Mouse (Mus musculus) gastrocnemius, postnatal 4 days (tissue): ENCODE measurements around the gene Plac9a. TPM values are rescaled to one million over a fixed set of nuclear protein-coding genes. Genes with fewer than 3 reads are reported as not detected.
A peak's percentile ranks its signal among the peaks of the same experiment; 100 is the strongest.
"Not testable (repeated sequence)": the region's sequence is repeated elsewhere in the genome, so short reads cannot be mapped to it uniquely, and the experiment has no call there.

Source experiments
- DNase-seq, 2 experiments: peaks; one replicate each; pipeline ENCODE4 v3.0.0; 2021 to 2022; ENCODE audit warnings: low spot score in 2 of 2, mixed read lengths in 2 of 2
- total RNA-seq, 2 experiments: library from RNA; stranded (reverse); gene quantifications; 2 replicates each; pipeline ENCODE4 v1.2.3; 2021

Gene Plac9a
- total RNA-seq, 2 experiments from 2014 or later: 4.3 to 18.1 TPM

DNA sequence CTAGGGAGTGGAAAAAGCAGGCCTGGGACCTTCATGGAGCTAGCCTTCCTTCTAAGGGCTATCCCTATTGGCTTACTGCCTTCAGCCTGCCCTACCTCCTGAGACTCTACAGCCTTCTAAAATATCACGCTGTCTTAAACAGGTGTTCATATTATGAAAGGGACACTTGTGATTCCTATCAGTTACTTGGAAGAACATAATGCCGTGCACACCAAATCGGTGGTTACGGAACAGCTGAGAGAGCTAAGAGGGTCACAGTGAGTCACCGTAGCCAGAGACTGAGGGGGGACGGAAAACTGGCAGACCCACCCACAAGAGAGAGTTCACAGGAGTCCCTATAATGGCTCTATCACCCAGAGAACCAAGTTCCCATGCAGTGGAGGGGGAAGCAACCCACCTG is 36.5 kb downstream of the Plac9a start:
- DNase-seq: no peak

DNA sequence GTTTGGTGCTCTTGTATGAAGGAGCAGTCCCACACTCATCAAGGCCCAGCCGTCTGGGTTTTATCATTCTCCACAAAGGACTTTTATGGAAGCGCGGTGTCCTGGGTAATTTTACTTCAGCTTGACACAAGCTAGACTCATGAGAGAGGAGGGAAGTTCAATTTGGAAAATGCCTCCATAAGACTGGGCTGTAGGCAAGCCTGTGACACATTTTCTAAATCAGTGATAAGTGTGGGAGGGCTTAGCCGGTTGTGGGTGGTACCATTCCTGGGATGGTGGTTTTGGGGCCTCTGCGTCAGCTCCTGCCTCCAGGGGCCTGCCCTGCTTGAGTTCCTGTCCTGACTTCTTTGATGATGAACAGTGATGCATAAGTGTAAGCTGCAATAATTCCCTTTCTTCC is 37.6 kb downstream of the Plac9a start:
- DNase-seq: no peak

DNA sequence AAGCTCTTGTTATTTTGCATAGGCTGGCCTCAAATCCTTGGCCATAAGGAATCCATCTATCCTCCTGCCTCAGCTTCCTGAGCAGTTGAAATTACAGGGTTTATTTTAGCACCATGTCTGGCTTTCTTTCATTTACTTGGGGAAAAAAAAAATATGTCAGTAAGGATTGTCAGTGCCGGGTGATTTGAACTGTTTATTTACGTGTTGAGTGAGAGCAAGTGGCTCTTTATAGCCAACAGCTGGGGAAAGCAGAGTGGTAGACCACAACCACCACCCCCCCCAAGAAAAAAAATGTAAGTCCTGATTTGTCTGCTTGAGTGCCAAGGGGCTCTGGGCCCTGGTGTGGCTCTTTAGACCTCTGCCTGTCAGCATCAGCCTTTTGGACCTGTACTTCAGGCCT is 39.2 kb downstream of the Plac9a start:
- DNase-seq: no peak

DNA sequence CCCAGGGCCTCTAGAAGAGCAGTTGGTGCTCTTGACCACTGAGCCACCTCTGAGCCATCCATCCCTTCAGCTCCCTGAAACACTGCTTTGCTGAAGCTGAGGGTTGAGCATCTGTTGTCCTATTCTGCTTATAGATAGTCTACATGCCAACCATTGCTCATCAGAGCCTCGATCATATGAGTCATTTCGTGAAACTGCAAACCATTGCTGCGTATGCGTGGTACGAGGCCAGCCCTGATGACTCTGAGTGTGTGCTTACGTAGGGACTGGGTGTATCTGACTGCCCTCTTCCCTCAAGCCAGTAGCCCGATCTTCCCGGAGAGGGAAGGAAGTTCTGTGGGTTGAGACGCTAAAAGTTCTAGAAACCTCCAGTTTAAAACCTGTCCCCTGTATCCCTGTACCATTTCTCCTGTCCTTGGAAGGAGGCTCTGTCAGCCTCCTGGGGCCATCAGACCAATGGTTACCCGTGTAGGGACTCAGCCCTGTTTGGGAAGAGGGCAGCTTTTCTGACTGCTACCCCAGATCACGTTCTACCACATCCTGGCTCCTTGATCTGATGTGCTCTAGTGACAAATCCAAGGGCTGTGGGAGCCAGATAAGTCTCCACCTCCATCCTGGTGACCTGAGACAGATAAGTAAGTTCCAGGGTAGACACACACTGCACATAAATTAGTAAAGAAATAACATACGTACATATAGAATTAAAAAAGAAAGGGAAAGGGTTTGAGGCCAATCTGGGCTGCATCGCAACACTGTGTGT is 40.9 kb downstream of the Plac9a start:
- DNase-seq: no peak

DNA sequence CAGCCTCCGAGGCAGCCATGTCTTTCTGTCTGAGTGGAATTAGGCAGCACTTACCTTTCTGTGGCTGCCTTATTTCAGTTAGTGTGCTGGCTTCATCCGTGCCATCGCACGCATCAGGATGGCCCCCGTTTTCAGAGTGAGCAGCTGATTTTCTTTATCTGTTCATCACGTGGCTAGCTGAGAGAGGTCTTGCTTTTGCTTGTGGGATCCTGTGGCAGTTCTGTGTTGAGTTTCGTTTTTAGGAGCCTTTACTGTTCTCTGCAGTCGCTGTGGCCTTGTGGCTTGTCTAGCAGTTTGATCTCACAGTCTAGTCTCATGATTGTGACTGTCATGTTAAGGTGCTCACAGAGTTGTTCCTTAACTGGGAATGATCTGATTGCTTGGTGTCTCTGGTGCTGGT is 45.0 kb downstream of the Plac9a start:
- no peak for DNase-seq

DNA sequence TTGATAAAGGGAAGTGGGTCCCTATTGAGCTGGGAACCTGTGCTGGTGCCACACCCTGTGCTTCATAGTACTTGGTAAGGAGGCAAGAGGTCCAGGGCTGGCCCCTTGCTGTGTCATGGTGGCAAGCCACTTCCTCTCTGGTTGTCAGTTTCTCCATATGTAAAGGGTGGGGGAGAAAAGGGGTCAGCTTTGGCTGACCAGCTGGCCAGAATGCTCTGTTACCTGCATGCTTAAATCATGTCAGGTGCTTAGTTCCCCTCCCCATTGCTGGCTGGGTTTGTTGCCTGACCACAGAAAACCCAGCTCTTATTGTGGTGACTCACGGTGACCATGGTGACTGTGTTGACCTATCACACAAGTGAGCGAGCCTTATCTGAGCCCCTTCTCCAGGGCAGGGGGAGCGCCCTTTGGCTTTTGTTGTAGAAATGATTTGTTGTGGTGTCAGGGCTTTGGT is 45.7 kb downstream of the Plac9a start:
- no peak for DNase-seq

DNA sequence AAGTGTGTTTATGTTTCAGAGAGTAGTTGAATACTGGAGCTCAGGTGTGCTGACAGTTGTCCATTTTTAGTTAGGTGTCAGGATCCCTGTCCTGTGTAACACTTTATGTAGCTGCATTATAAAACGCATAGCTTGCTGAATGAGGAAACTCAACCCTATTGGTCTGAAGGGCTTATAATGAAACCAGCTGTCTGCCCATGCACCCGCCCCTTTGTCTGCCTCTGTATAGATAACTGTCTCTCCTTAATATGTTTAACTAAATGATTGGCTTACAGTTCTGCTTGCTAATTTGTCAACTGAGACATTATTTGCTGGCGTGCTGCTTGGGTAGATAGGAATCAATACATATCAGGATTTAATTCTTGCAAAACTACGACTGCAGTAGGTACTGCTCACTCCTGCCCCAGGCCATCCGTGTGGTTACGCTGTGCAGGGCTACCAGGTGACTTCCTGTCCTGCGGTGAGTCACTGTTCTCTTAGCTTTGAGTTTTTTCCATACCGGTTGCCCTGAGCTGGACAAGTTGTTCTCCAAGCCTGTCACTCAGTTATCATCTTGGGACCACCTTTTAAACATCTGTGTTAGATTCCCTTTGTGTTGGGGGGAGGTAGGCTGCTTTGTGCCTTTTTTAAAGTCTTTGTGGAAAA is 47.5 kb downstream of the Plac9a start:
- no peak for DNase-seq

DNA sequence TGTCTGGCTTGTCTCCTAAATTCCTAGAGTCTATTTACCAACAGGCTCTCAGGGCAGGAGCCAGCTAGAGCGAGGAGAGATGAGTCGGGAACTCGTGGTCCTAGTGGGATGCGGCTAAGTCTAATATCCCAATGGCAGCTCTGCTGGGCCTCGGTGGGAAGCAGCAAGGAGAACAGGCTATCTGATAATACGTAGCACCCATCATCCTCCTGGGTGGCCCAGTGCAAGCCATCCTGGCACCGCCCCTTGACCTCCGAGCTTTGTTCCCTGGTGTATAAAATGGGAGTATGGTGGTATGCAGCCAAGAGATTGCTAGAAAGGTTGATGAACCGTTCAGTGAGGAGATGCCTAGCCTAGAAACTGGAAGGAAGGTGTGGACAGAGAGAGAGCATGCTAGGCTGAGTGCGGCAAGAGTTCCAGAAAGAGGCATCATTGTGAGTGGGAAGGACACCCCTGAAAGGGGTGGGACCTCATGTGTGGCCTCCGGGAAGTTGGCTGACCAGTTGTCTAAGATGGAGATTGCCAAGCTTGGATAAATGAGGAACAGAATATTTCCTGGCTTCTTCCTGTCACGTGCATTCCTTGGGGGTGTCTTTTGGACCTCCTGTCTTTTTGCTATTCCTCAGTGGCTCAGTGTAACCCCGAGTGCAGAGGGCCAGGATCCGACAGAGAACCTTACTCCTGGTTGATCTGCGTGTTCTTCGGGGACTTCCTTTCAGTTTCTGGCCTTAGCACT is 49.0 kb downstream of the Plac9a start:
- DNase-seq: no peak

DNA sequence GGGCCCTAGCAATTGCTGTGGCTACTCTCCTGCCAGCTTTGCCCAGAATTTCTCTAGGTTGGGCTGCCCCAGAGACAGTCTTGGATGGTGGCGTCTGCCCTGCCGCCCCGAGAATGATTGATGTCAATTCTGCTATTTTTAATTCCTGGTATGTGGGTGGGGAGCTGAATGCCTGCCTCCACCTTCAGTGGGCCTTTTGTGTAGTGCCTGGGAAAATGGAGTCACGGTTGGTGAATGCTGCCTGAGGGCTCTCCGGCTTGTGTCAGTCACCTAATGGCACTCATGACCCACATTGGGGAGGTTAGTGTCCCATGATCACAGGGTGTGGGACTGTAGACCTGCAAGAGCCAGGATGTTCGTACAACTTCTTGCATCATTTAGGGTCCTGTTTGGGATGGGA is 49.6 kb downstream of the Plac9a start:
- DNase-seq: no peak

DNA sequence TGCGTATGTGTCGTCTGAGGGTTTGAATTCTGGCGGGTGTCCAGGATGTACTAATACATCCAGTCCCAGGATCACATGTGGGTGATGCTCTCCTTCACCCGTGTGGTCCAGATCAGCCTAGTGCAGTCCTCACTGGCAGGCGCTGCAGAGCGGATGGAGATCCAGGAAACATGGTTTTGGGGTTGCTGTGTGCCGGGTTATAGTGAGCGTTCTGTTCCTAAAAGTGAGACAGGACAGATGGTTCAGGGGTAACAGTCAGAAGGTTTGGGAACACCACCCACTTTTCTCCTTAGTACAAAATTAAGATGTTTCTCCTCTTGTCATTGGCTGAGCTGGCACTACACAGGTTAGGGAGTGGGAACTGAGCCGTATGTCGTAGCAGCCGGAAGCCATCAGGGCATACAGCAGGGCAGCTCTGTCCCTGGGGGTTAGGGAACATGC is 50.8 kb downstream of the Plac9a start:
- DNase-seq: no peak

DNA sequence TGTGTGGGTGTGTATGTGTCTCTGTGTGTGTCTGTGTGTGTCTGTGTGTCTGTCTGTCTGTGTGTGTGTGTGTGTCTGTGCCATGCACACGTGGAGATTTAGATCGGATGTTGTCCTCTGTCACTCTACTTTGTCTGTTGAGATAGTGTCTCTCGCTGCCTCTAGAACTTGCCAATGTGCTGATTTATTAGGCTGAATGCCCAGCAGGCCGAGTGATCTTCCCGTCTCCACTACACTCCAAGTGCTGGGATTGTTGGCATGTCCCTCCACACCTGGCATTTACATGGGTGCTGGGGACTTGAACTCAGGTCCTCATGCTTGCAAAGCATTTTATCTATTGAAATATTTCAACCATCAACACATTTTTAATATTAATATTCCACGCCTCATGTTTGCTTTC is 51.7 kb downstream of the Plac9a start:
- no peak for DNase-seq

DNA sequence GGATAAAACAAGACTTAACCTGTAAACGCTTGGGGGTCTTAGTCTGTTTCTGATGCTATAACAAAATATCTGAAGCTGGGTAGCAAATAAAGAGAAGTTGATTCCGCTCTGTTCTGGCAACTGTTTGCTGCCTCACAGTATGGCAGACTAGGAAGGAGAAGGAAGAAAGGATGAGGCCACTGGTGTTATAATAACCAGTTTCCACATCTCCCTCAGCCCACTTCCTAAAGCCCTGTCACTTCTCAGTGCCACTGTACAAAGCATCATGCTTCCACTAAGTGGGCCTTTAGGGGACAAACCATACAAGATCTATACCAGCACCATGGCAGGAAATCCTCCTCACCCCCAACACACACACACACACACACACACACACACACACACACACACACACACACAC is 52.5 kb downstream of the Plac9a start:
- DNase-seq: no peak

DNA sequence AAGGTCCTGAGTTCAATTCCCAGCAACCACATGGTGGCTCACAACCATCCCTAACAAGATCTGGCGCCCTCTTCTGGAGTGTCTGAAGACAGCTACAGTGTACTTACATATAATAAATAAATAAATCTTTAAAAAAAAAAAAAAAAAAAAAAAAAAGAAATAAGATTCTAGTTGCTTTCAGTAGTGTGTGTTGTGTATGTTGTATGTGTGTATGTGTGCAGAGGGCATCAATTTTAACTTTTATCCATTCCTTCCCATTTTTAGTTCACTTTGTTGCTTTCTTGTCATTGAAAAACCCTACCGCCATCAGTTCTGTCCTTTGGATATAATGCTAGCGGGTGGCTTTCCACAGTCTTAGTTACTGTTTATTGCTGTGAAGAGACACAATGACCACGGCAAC is 54.2 kb downstream of the Plac9a start:
- not testable (repeated sequence) for DNase-seq

DNA sequence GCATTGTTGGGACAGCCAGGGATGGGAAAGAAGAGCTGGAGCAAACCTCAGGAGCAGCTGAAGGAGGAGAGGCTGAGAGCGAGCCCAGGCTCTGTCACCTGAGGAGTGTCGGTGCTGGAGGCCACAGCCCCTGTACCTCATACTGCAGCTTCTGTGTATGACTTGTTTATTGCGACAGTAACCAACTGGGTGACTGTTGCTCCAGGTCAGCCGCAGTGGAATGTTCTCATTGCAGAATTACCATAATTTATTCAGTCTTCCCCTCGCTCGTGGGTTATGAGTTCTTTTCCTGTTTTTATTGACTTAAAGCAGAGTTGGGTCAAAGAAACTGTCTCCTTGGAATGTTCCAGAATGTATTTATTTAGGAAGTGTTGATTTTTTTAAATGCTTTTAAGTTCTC is 54.7 kb downstream of the Plac9a start:
- no peak for DNase-seq

DNA sequence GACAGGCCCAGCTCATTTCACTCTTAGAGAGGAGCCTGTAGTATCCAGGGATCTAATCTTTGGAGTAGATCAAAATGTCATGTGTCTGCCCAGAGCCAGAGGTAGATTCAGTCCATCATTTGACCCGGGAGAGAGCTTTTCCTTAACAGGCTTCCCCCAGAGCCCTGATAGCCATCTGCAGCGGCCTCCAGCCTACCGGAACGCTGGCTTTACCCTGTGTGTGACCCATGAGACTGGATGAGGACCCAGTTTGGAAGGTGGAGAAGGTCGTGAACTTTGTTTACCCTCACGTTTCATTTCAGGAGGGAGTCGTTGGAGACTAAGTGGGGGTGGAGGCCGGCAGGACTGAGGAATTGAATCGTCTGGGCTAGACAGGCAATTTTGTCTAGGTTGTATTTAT is 55.2 kb downstream of the Plac9a start:
- DNase-seq: no peak

DNA sequence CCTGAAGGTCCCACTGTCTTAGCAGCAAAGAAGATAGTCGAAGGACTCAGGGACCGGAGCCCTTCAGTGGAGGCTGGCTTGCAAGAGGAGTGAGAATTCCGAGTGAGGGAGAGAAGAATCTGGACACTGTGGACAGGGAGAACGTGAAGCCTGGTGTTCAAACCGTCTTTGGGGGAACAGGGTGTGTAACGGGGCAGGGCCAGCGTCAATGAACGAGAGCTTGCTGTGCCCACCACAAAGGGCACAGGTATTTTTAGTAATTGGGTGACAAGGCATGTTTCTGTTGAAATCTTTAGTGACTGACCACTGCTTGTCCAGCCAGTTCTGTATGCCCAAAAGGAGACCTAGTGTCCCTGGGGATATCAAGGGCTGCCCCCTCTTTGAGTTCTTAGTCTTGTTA is 56.4 kb downstream of the Plac9a start:
- no peak for DNase-seq

DNA sequence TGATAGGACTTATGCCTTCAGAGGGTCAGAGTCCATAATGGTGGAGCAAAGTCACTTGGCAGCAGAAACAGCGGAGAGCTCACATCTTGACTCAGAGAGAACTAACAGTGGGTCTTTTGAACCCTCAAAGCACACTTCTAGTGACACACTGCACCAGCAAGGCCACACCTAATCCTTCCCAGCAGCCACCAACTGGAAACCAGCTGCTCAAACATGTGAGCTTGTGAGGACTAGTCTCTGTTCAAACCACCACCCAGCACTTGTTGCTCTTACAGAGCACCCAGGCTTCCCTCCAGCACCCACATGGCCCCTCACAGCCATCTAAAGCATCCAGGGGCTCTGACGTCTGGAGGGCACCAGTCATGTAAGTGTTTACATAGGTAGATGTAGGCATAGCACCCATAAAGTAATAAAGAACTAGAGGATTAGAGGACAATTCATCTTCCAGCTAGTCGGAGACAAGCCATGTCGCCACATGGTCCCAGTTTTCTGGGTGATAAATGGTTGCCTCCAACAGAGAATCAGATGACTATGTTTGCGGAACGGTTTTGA is 57.0 kb downstream of the Plac9a start:
- DNase-seq: no peak

DNA sequence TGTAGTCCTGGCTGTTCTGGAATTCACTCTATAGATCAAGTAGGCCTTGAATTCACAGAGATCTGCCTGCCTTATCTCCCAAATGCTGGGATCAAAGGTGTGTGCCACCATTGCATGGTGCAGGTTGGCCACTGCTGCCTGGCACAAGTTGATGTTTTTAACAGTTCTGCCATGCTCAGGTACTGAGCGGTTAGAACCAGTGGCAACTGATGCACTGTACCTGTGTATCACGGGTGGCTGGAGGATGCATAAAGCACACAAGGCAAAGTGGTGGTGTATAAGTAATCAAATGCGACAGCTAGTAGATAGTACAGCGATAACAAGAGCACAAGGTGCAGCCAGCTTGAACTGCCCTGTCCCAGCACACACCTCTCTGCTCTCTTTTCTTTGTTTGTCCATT is 58.5 kb downstream of the Plac9a start:
- DNase-seq: no peak

DNA sequence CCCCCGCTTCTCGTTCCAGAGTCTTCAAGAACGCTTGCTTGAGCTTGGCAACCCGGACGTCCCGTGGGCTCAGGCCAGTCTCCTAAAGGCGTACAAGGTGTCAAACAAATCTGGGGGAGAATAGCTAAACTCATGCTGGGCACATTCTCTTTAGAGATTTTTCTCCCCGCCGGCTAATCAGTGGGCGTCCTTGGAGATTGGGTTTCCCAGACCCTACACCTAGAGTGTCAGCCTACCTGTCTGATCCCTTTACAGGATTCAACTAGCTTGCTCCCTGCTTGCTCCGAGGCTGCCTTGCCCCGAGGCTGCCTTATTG is 60.3 kb downstream of the Plac9a start:
- DNase-seq: no peak

DNA sequence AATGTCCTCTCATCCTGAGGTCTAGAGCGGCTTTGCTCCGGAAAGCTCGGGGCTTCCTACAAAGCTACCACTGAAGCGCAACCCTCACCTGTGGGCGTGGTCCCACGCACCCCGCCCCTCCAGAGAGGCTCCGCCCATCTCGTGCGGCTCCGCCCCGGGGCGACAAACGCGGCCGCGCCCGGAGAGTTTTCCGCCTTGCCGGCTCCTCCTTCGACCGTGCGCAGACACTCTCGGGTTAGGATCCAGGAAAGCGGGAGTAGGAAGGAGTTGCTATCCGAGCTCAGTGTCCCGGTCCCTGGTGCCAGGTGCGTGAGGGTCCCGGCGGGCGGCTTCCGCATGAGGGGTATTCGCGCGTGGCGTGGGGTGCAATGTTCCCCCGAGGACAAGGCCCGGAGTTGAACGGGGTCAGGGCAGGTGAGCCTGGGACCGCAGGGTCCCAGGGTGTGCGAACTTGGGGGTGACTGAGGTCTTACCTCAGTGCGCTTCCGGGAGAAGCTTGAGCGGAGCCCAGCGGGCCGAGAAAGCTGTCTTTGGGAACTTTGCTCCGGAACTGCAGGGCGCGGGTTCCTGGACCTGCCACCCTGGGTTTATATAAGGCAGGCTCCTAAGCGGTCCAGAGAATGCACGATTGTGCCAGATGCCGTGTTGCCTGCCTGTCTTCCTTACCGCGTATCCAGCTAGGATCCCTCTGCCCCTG is 60.8 kb downstream of the Plac9a start, which contains the start of gene Anxa11:
Anxa11 (plus strand) TSS at position 166 of the 697 bp plus-strand sequence.
- peak; percentile 76 to 79 for DNase-seq

DNA sequence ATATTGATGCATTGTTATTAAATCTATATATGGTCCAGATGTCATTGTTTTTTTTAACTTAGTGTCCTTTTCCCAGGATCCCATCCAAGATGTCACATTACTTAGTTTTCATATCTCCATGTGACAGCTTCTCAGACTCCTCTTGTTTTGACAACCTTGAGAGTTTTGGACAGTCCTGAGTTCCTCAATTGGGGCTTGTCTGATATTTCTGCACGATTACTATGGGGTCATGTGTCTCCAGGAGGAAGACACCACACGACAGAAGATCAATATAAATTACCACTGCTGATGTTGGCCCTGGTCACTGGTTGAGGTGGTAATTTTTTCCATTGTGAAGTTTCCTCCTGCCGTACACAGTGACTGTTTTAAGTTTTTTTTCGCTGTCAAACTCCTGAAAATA is 61.3 kb downstream of the Plac9a start:
- DNase-seq: no peak
